Mouse (Mus musculus): ENCODE results near the gene Zfp385c. TPM values are rescaled to one million over a fixed set of nuclear protein-coding genes. Genes with fewer than 3 reads are reported as not detected.
"Not testable (repeated sequence)": the region's sequence is repeated elsewhere in the genome, so short reads cannot be mapped to it uniquely, and the experiment has no call there.

Gene Zfp385c
- polyA plus RNA-seq, 1 experiment from 2014 or later: 0.08 TPM

GRCm38 (mm10) chr11:100582413-100582812 lies 109.8 kb downstream of the Zfp385c start:
- WGBS: 100% methylated on average over 1 of the region's 1 CpGs
- not testable (repeated sequence) for H3K27ac ChIP-seq (ENCODE audit: low read depth, low read length); H3K9me3 ChIP-seq (ENCODE audit: control insufficient read depth, low read length); ATAC-seq (ENCODE audit: low FRiP score); DNase-seq (ENCODE audit: low spot score); H3K4me2 ChIP-seq (replicated peaks; ENCODE audit: low read depth, low read length); H3K9ac ChIP-seq (ENCODE audit: low read depth, low read length); H3K4me3 ChIP-seq (ENCODE audit: low read depth, low read length); H3K27me3 ChIP-seq (ENCODE audit: control insufficient read depth, insufficient read depth, low read length); H3K4me1 ChIP-seq (replicated peaks; ENCODE audit: control insufficient read depth, insufficient read depth, low read length)
- peaks cover 36% of the 10 kb centered on the region for H3K36me3 ChIP-seq (ENCODE audit: control insufficient read depth, insufficient read depth, low read length)

DNA sequence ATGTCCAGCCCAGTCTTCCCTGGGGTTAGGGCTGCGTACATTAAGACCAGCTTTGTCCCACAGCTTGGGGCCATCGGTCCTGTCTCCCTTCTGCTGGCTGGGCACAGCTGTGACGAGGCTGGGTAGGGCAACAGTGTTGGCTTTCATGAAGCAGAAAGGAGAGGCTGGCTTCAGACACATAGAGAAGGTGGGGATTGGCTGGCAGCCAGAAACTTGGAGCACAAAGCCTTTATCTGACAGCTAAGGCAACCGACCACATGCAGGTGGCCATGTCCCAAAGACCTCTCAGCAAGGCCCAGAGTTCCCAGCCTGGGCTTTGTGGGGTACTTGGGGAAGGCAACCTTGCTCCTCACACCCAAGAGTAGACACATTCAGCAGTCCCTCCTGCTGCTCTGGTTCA lies 110.5 kb downstream of the Zfp385c start:
- no peak for DNase-seq (ENCODE audit: low spot score)
- Histone ChIP-seq H3K36me3 (ENCODE audit: control insufficient read depth, insufficient read depth, low read length) (peaks cover 33% of the 10 kb centered on the region), H3K27me3 (ENCODE audit: control insufficient read depth, insufficient read depth, low read length) (no peaks in the 10 kb centered on the region), H3K4me3 (ENCODE audit: low read depth, low read length) (no peak overlapping the region), H3K27ac (ENCODE audit: low read depth, low read length) (no peak overlapping the region), H3K4me1 (replicated peaks; ENCODE audit: control insufficient read depth, insufficient read depth, low read length) (no peaks in the 10 kb centered on the region), H3K4me2 (replicated peaks; ENCODE audit: low read depth, low read length) (no peak overlapping the region), H3K9ac (ENCODE audit: low read depth, low read length) (no peak overlapping the region), H3K9me3 (ENCODE audit: control insufficient read depth, low read length) (no peaks in the 10 kb centered on the region)
- 92% methylated on average over 4 of the region's 4 CpGs for WGBS
- no peak for ATAC-seq (ENCODE audit: low FRiP score)

DNA sequence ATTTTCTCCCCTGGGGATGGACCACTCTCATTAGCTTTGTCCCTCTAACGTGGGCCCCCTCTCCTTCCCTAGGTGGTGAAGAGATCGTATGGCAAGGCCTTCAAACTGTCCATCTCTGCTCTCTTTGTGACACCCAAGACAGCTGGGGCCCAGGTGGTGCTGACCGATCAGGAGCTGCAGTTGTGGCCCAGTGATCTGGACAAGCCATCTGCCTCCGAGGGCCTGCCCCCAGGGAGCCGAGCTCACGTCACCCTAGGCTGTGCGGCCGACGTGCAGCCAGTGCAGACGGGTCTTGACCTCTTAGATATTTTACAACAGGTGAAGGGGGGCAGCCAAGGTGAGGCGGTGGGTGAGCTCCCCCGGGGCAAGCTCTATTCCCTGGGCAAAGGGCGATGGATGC lies 112.0 kb downstream of the Zfp385c start:
- Histone ChIP-seq H3K4me1 (replicated peaks; ENCODE audit: control insufficient read depth, insufficient read depth, low read length) (peaks cover 3% of the 10 kb centered on the region; the same call in 1 of the 2 replicates), H3K9me3 (ENCODE audit: control insufficient read depth, low read length) (no peaks in the 10 kb centered on the region), H3K4me2 (replicated peaks; ENCODE audit: low read depth, low read length) (no peak overlapping the region), H3K4me3 (ENCODE audit: low read depth, low read length) (no peak overlapping the region), H3K36me3 (ENCODE audit: control insufficient read depth, insufficient read depth, low read length) (peaks cover 26% of the 10 kb centered on the region), H3K9ac (ENCODE audit: low read depth, low read length) (no peak overlapping the region), H3K27me3 (ENCODE audit: control insufficient read depth, insufficient read depth, low read length) (no peaks in the 10 kb centered on the region), H3K27ac (ENCODE audit: low read depth, low read length) (no peak overlapping the region)
- DNase-seq (ENCODE audit: low spot score): no peak
- whole genome bisulfite sequencing: 83% methylated on average over 13 of the region's 13 CpGs
- ATAC-seq (ENCODE audit: low FRiP score): no peak

DNA sequence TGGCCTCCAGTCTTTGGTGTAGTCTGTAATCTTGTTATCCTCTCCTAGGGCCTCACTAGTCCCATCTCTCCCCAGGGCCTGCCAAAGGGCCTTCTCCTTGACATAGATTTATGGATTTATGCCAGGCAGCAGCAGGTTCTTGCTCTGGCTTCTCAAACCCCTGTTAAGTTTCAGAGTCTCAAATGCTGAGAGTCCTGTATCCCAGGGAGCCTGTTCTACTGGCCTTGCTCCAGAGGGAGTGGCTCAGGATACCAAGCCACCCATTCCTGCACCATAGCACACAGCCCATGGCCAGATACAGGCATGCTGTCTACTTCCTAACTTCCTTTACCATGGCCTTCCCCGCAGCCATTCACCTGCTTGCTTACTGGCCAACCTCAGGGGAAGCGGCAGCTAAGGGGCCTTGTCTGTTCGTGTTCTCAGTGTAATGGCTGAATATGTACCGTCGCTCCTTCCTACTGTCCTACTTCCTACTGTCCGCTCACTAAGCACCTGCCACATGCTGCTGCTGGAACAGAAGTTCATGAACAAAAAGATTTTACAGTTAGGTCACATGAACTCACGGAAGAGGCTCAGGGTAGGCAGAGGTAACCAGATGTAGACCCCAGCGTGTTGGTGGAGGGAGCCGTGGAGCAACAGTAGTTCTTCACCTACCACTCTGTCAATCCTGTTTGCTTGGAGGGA lies 113.0 kb downstream of the Zfp385c start:
- Histone ChIP-seq H3K4me1 (replicated peaks; ENCODE audit: control insufficient read depth, insufficient read depth, low read length) (peaks cover 3% of the 10 kb centered on the region; the same call in 1 of the 2 replicates), H3K27ac (ENCODE audit: low read depth, low read length) (no peak overlapping the region), H3K9me3 (ENCODE audit: control insufficient read depth, low read length) (no peaks in the 10 kb centered on the region), H3K36me3 (ENCODE audit: control insufficient read depth, insufficient read depth, low read length) (peaks cover 17% of the 10 kb centered on the region), H3K4me2 (replicated peaks; ENCODE audit: low read depth, low read length) (no peak overlapping the region), H3K4me3 (ENCODE audit: low read depth, low read length) (no peak overlapping the region), H3K9ac (ENCODE audit: low read depth, low read length) (no peak overlapping the region), H3K27me3 (ENCODE audit: control insufficient read depth, insufficient read depth, low read length) (no peaks in the 10 kb centered on the region)
- no peak for ATAC-seq (ENCODE audit: low FRiP score)
- no peak for DNase-seq (ENCODE audit: low spot score)
- 93% methylated on average over 9 of the region's 9 CpGs for WGBS

- DNase-seq (ENCODE audit: low spot score) (no peak), ATAC-seq (ENCODE audit: low FRiP score) (no peak)
- peaks cover 7% of the 10 kb centered on the region; the same call in 1 of the 2 replicates for H3K36me3 ChIP-seq (ENCODE audit: control insufficient read depth, insufficient read depth, low read length)
- no peak overlapping the region for H3K9ac ChIP-seq (ENCODE audit: low read depth, low read length)
- H3K4me3 ChIP-seq (ENCODE audit: low read depth, low read length): no peak overlapping the region
- 89% methylated on average over 8 of the region's 8 CpGs for WGBS
- no peaks in the 10 kb centered on the region for H3K9me3 ChIP-seq (ENCODE audit: control insufficient read depth, low read length)
- peaks cover 3% of the 10 kb centered on the region; the same call in 1 of the 2 replicates for H3K4me1 ChIP-seq (replicated peaks; ENCODE audit: control insufficient read depth, insufficient read depth, low read length)
- no peak overlapping the region for H3K4me2 ChIP-seq (replicated peaks; ENCODE audit: low read depth, low read length)
- no peaks in the 10 kb centered on the region for H3K27me3 ChIP-seq (ENCODE audit: control insufficient read depth, insufficient read depth, low read length)
- no peak overlapping the region for H3K27ac ChIP-seq (ENCODE audit: low read depth, low read length)
Measured at GRCm38 (mm10) chr11:100577852-100578599, 114.2 kb downstream of the Zfp385c start.

Other genes with a start within 250 kb of the Zfp385c start
- gene Klhl11, start 219.7 kb downstream of the Zfp385c start, polyA plus RNA-seq (2014; fragmentation: Nextera tagmentation; extraction: Ambion mirVana): 13.8 and 14.9 TPM in 2 replicates
- 259 and 306 TPM in 2 replicates for gene Acly, start 164.5 kb downstream of the Zfp385c start, polyA plus RNA-seq (2014; fragmentation: Nextera tagmentation; extraction: Ambion mirVana)
- 2.6 and 2.8 TPM in 2 replicates for gene Ttc25, start 146.8 kb downstream of the Zfp385c start, polyA plus RNA-seq (2014; fragmentation: Nextera tagmentation; extraction: Ambion mirVana)
- 17.4 and 17.8 TPM in 2 replicates for gene Cnp, start 117.6 kb downstream of the Zfp385c start, polyA plus RNA-seq (2014; fragmentation: Nextera tagmentation; extraction: Ambion mirVana)
- gene Nkiras2, start 73.2 kb downstream of the Zfp385c start, polyA plus RNA-seq (2014; fragmentation: Nextera tagmentation; extraction: Ambion mirVana): 108 and 109 TPM in 2 replicates
- gene Dnajc7, start 72.3 kb downstream of the Zfp385c start, polyA plus RNA-seq (2014; fragmentation: Nextera tagmentation; extraction: Ambion mirVana): 95.3 and 105 TPM in 2 replicates
- 1.8 and 1.9 TPM in 2 replicates for gene Dhx58, start 11.8 kb upstream of the Zfp385c start, polyA plus RNA-seq (2014; fragmentation: Nextera tagmentation; extraction: Ambion mirVana)
- 47.2 and 50.3 TPM in 2 replicates for gene Kat2a, start 20.0 kb upstream of the Zfp385c start, polyA plus RNA-seq (2014; fragmentation: Nextera tagmentation; extraction: Ambion mirVana)
- gene Hspb9, start 21.4 kb upstream of the Zfp385c start, polyA plus RNA-seq (2014; fragmentation: Nextera tagmentation; extraction: Ambion mirVana): 0.50 and 0.82 TPM in 2 replicates
- 76.6 and 87.5 TPM in 2 replicates for gene Rab5c, start 45.8 kb upstream of the Zfp385c start, polyA plus RNA-seq (2014; fragmentation: Nextera tagmentation; extraction: Ambion mirVana)
- 3.8 and 5.7 TPM in 2 replicates for gene Kcnh4, start 67.5 kb upstream of the Zfp385c start, polyA plus RNA-seq (2014; fragmentation: Nextera tagmentation; extraction: Ambion mirVana)
- not detected in 2 replicates for gene Hcrt, start 70.5 kb upstream of the Zfp385c start, polyA plus RNA-seq (2014; fragmentation: Nextera tagmentation; extraction: Ambion mirVana)
- 1.1 and 2.1 TPM in 2 replicates for gene Ghdc, start 78.5 kb upstream of the Zfp385c start, polyA plus RNA-seq (2014; fragmentation: Nextera tagmentation; extraction: Ambion mirVana)
- 13.4 and 14.8 TPM in 2 replicates for gene Stat5b, start 158.3 kb upstream of the Zfp385c start, polyA plus RNA-seq (2014; fragmentation: Nextera tagmentation; extraction: Ambion mirVana)
- gene Stat5a, start 166.9 kb upstream of the Zfp385c start, polyA plus RNA-seq (2014; fragmentation: Nextera tagmentation; extraction: Ambion mirVana): 1.4 and 1.8 TPM in 2 replicates
- gene Stat3, start 247.1 kb upstream of the Zfp385c start, polyA plus RNA-seq (2014; fragmentation: Nextera tagmentation; extraction: Ambion mirVana): 25.6 and 33.3 TPM in 2 replicates